Comparison of ENCODE assay signal across 12 mouse cellular contexts in genomic region chr9:61101741-61102450, GRCm38 (mm10).
DNase-seq lines count a peak whose midpoint lies in the region; ATAC-seq lines count a peak whose summit lies in the region.
"Had no signal": no experiment of that assay in that cellular context is flagged by ENCODE, and none has a peak within 500 bp of the region (broad histone marks: within the 10 kb centered on the region; RNA-seq: fewer than 3 reads in every experiment).

No protein-coding gene starts in this region.

- DNase-seq in cerebellum, adult 18-20 months = peak; percentile 14 to 16
- peak; percentile 56 for DNase-seq in embryo, embryonic 10.5 days (ENCODE audit: low spot score)
- no peak for DNase-seq in hindbrain, embryonic 10.5 days (ENCODE audit: low spot score)
- DNase-seq in midbrain, embryonic 14.5 days = peak; percentile 58
- no peak for DNase-seq in adrenal gland, postnatal 36 days
- DNase-seq in thymus, adult 18-20 months = no peak
- DNase-seq in lung, postnatal 10 days = no peak
- DNase-seq: adrenal gland, adult 2 months; gastrocnemius, adult 2 months; kidney, adult 2 months; liver, embryonic 13.5 days had no signal

- 38% methylated on average over 7 of the region's 7 CpGs for WGBS in hindbrain, embryonic 10.5 days
- WGBS in midbrain, embryonic 14.5 days = 16% methylated on average over 7 of the region's 7 CpGs

- no peak overlapping the region for H3K4me3 ChIP-seq in hindbrain, embryonic 10.5 days
- H3K4me3 ChIP-seq in midbrain, embryonic 14.5 days (replicated peaks; ENCODE audit: low read depth, low read length) = no peak overlapping the region
- H3K4me3 ChIP-seq: gastrocnemius, adult 2 months; heart, embryonic 13.5 days; liver, embryonic 13.5 days had no signal

- peaks cover 46% of the 10 kb centered on the region for H3K4me1 ChIP-seq in hindbrain, embryonic 10.5 days (replicated peaks)
- peaks cover 22% of the 10 kb centered on the region for H3K4me1 ChIP-seq in midbrain, embryonic 14.5 days (ENCODE audit: control insufficient read depth, insufficient read depth, low read length)
- H3K4me1 ChIP-seq: heart, embryonic 13.5 days; liver, embryonic 13.5 days had no signal

- no peaks in the 10 kb centered on the region for H3K36me3 ChIP-seq in hindbrain, embryonic 10.5 days
- H3K36me3 ChIP-seq in midbrain, embryonic 14.5 days (ENCODE audit: control insufficient read depth, insufficient read depth, low read length) = no peaks in the 10 kb centered on the region
- H3K36me3 ChIP-seq: heart, embryonic 13.5 days; liver, embryonic 13.5 days had no signal

- H3K4me2 ChIP-seq in midbrain, embryonic 14.5 days (ENCODE audit: low read length) = peak overlapping the region; percentile 10; the same call in 1 of the 2 replicates
- H3K4me2 ChIP-seq: heart, embryonic 13.5 days; liver, embryonic 13.5 days had no signal

- H3K27ac ChIP-seq in hindbrain, embryonic 10.5 days = peak overlapping the region; percentile 25
- peak overlapping the region; percentile 70 for H3K27ac ChIP-seq in midbrain, embryonic 14.5 days (replicated peaks; ENCODE audit: low read depth, low read length)
- H3K27ac ChIP-seq: gastrocnemius, adult 2 months; heart, embryonic 13.5 days; liver, embryonic 13.5 days had no signal

- H3K27me3 ChIP-seq in hindbrain, embryonic 10.5 days (ENCODE audit: insufficient read depth, poor library complexity, severe bottlenecking) = peaks cover 31% of the 10 kb centered on the region
- no peaks in the 10 kb centered on the region for H3K27me3 ChIP-seq in midbrain, embryonic 14.5 days (ENCODE audit: control insufficient read depth, insufficient read depth, low read length)
- H3K27me3 ChIP-seq: liver, embryonic 13.5 days had no signal

- H3K9me3 ChIP-seq in hindbrain, embryonic 10.5 days = no peaks in the 10 kb centered on the region
- H3K9me3 ChIP-seq in midbrain, embryonic 14.5 days (ENCODE audit: control insufficient read depth, low read length) = no peaks in the 10 kb centered on the region
- H3K9me3 ChIP-seq: heart, embryonic 13.5 days; liver, embryonic 13.5 days had no signal

- H3K9ac ChIP-seq in midbrain, embryonic 14.5 days (replicated peaks; ENCODE audit: low read length) = no peak overlapping the region
- H3K9ac ChIP-seq: heart, embryonic 13.5 days; liver, embryonic 13.5 days had no signal

- no peak for ATAC-seq in midbrain, embryonic 14.5 days (ENCODE audit: low FRiP score, low TSS enrichment)

Comparison
In these comparisons a context has a peak if more than half of its experiments do, and no peak if none do; other contexts are left out.
1. DNase-seq: peak in cerebellum, adult 18-20 months (2 of 2), embryo, embryonic 10.5 days (single experiment) and midbrain, embryonic 14.5 days (single experiment); none in hindbrain, embryonic 10.5 days (single experiment), adrenal gland, postnatal 36 days (0 of 2), thymus, adult 18-20 months (0 of 2) and lung, postnatal 10 days (single experiment).